Mouse (Mus musculus): ENCODE results near the gene Gm20388.

Gene Gm20388

GRCm38 (mm10) chr8:121233196-121233595 lies 1322.6 kb downstream of the Gm20388 start:
- no peak for DNase-seq (ENCODE audit: low spot score in 2 of 2)

GRCm38 (mm10) chr8:121234915-121235314 lies 1324.3 kb downstream of the Gm20388 start:
- no peak for DNase-seq (ENCODE audit: low spot score in 2 of 2)

- no peak for DNase-seq (ENCODE audit: low spot score in 2 of 2)
These were observed 1329.0 kb downstream of the Gm20388 start for GRCm38 (mm10) chr8:121239640-121240039.

- no peak for DNase-seq (ENCODE audit: low spot score in 2 of 2)
These were observed 1331.3 kb downstream of the Gm20388 start for GRCm38 (mm10) chr8:121241761-121242552.

GRCm38 (mm10) chr8:121242671-121243070 lies 1332.0 kb downstream of the Gm20388 start:
- no peak for DNase-seq (ENCODE audit: low spot score in 2 of 2)

- DNase-seq (ENCODE audit: low spot score in 2 of 2): no peak
These were observed 1338.2 kb downstream of the Gm20388 start for GRCm38 (mm10) chr8:121248823-121249222.

GRCm38 (mm10) chr8:121249433-121249832 lies 1338.8 kb downstream of the Gm20388 start:
- DNase-seq (ENCODE audit: low spot score in 2 of 2): no peak

GRCm38 (mm10) chr8:121251089-121251488 lies 1340.4 kb downstream of the Gm20388 start:
- DNase-seq (ENCODE audit: low spot score in 2 of 2): no peak

- DNase-seq (ENCODE audit: low spot score in 2 of 2): no peak
These were observed 1345.2 kb downstream of the Gm20388 start for GRCm38 (mm10) chr8:121255727-121256265.

GRCm38 (mm10) chr8:121258126-121258792 lies 1347.6 kb downstream of the Gm20388 start:
- no peak for DNase-seq (ENCODE audit: low spot score in 2 of 2)

- no peak for DNase-seq (ENCODE audit: low spot score in 2 of 2)
These were observed 1352.2 kb downstream of the Gm20388 start for GRCm38 (mm10) chr8:121262728-121263389.

- no peak for DNase-seq (ENCODE audit: low spot score in 2 of 2)
These were observed 1352.7 kb downstream of the Gm20388 start for GRCm38 (mm10) chr8:121263390-121263775.

- no peak for DNase-seq (ENCODE audit: low spot score in 2 of 2)
These were observed 1353.6 kb downstream of the Gm20388 start for GRCm38 (mm10) chr8:121264260-121264659.

GRCm38 (mm10) chr8:121271542-121271941 lies 1360.9 kb downstream of the Gm20388 start:
- no peak for DNase-seq (ENCODE audit: low spot score in 2 of 2)

- no peak for DNase-seq (ENCODE audit: low spot score in 2 of 2)
These were observed 1362.6 kb downstream of the Gm20388 start for GRCm38 (mm10) chr8:121273195-121273594.

GRCm38 (mm10) chr8:121273620-121274019 lies 1363.0 kb downstream of the Gm20388 start:
- no peak for DNase-seq (ENCODE audit: low spot score in 2 of 2)

GRCm38 (mm10) chr8:121280414-121280813 lies 1369.8 kb downstream of the Gm20388 start:
- no peak for DNase-seq (ENCODE audit: low spot score in 2 of 2)

- DNase-seq (ENCODE audit: low spot score in 2 of 2): no peak
These were observed 1378.7 kb downstream of the Gm20388 start for GRCm38 (mm10) chr8:121289346-121289745.

GRCm38 (mm10) chr8:121290547-121290946 lies 1379.9 kb downstream of the Gm20388 start:
- no peak for DNase-seq (ENCODE audit: low spot score in 2 of 2)

GRCm38 (mm10) chr8:121293418-121293817 lies 1382.8 kb downstream of the Gm20388 start:
- DNase-seq (ENCODE audit: low spot score in 2 of 2): no peak

- no peak for DNase-seq (ENCODE audit: low spot score in 2 of 2)
These were observed 1383.8 kb downstream of the Gm20388 start for GRCm38 (mm10) chr8:121294234-121295108.

Data from frontal cortex, postnatal 25 days (tissue).